Mouse (Mus musculus): ENCODE results near the gene Il1a.

DNA sequence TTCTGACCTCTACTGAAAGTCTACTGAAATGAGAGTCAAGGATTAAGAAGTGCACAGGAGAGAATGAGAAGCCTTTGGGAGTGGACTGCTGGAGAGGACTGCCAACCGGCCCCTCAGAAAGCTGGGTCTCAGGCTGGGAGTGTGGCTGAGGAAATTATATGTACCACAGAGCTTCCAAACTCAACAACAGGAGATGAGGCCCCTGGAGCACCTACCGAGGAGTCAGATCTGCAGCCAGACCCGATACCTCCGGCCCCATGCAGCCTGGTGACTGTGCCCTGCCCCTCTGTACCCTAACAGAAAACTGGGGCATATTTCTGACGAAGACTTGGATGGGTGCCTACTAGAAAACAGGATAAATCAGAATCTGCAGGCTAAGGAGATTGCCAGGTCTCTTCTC, 35.9 kb downstream of the Il1a start:
- no peak for TF ChIP-seq CTCF (IDR thresholded peaks at IDR 0.05; ENCODE audit: insufficient read depth, low read length)
- no peak for TF ChIP-seq POLR2A (IDR thresholded peaks at IDR 0.05; ENCODE audit: borderline replicate concordance, extremely low read depth, low read depth, low read length)
